Mouse (Mus musculus) heart, adult 2 months (tissue): ENCODE measurements around the gene Esf1.

Experiments used
- CTCF ChIP-seq: fragments of 200-600 bp; IDR thresholded peaks from 2 replicates; pipeline ENCODE4 v1.8.1; 2022; ENCODE audit warnings: antibody characterized with exemption, mild to moderate bottlenecking, moderate library complexity
- EP300 ChIP-seq: fragments of 200-500 bp; IDR thresholded peaks from 2 replicates; pipeline ENCODE4 v1.6.1; 2011; ENCODE audit warnings: low read depth, low read length, control low read depth; ENCODE audit not compliant: insufficient read depth
- POLR2A ChIP-seq: fragments of 200-500 bp; IDR thresholded peaks from 2 replicates; pipeline ENCODE4 v1.6.1; 2011; ENCODE audit warnings: mild to moderate bottlenecking, low read depth, low read length, control low read depth; ENCODE audit not compliant: insufficient read depth

- TF ChIP-seq POLR2A (no peak), CTCF (no peak), EP300 (no peak)
Observed at GRCm38 (mm10) chr2:140170803-140171553, 614 bp upstream of the Esf1 start.
